Mouse (Mus musculus): ENCODE measurements around the gene Mrps30.

GRCm38 (mm10) chr13:118363342-118363741 is 23.7 kb downstream of the Mrps30 start:
- TF ChIP-seq CTCF (IDR thresholded peaks at IDR 0.05; ENCODE audit: borderline replicate concordance, insufficient read depth, low read length) (no peak), POLR2A (IDR thresholded peaks at IDR 0.05; ENCODE audit: low read depth, low read length) (no peak)
